Mouse (Mus musculus) testis, adult 2 months (tissue): ENCODE measurements around the gene Nprl3. TPM values are rescaled to one million over a fixed set of nuclear protein-coding genes. Genes with fewer than 3 reads are reported as not detected.
"Not testable (repeated sequence)": the region's sequence is repeated elsewhere in the genome, so short reads cannot be mapped to it uniquely, and the experiment has no call there.

Experiments
- H3K27ac ChIP-seq: fragments of 200-500 bp; 2 replicates; pipeline ENCODE4 v1.5.1; 2012; ENCODE audit warnings: low read depth, low read length; ENCODE audit not compliant: control insufficient read depth, insufficient read depth
- H3K27me3 ChIP-seq: fragments of 200-500 bp; 2 replicates; pipeline ENCODE4 v1.6.1; 2012; ENCODE audit warnings: mild to moderate bottlenecking, low read length, moderate library complexity; ENCODE audit not compliant: control insufficient read depth, insufficient read depth
- H3K36me3 ChIP-seq: fragments of 200-500 bp; 2 replicates; pipeline ENCODE4 v1.6.1; 2012; ENCODE audit warnings: mild to moderate bottlenecking, low read length; ENCODE audit not compliant: control insufficient read depth, insufficient read depth
- H3K4me1 ChIP-seq: fragments of 200-500 bp; 2 replicates; pipeline ENCODE4 v1.6.1; 2012; ENCODE audit warnings: low read length; ENCODE audit not compliant: control insufficient read depth, insufficient read depth
- H3K4me3 ChIP-seq: fragments of 200-500 bp; 2 replicates; pipeline ENCODE4 v1.5.1; 2012; ENCODE audit warnings: low read depth, mild to moderate bottlenecking, low read length, moderate library complexity, mixed read lengths; ENCODE audit not compliant: control insufficient read depth
- CTCF ChIP-seq: fragments of 200-500 bp; IDR thresholded peaks from 2 replicates; pipeline ENCODE4 v1.5.1; 2012; ENCODE audit warnings: low read depth, mild to moderate bottlenecking, inconsistent platforms, low read length, moderate library complexity; ENCODE audit not compliant: control insufficient read depth, insufficient read depth, insufficient replicate concordance
- POLR2A ChIP-seq: fragments of 200-500 bp; IDR thresholded peaks from 2 replicates; pipeline ENCODE4 v1.6.1; 2012; ENCODE audit warnings: low read depth, mild to moderate bottlenecking, inconsistent platforms, low read length, moderate library complexity; ENCODE audit not compliant: control insufficient read depth
- polyA plus RNA-seq: library from polyadenylated mRNA; depleted of rRNA; stranded (reverse); fragments of >200 nt; gene quantifications from 2 replicates; pipeline ENCODE4 v1.2.3, GENCODE M21; 2012

Nprl3 gene
- polyA plus RNA-seq, 1 experiment = 61.4 TPM

DNA sequence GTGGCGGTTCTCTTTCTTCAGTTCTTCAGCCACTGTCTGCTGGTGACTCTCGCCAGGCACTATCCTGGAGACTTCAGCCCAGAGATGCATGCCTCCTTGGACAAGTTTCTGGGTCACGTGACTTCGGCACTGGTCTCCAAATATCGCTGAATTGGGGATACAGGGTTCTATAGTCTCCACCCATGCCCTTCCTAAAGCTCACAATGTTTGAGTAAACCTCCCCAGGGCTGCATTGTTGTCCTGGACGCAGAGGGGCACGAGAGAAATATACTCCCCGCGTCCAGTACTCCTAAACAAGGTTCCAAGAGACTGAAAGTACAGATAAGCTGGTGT, 20.0 kb upstream of the Nprl3 start:
- TF ChIP-seq CTCF (no peak), POLR2A (no peak)

DNA sequence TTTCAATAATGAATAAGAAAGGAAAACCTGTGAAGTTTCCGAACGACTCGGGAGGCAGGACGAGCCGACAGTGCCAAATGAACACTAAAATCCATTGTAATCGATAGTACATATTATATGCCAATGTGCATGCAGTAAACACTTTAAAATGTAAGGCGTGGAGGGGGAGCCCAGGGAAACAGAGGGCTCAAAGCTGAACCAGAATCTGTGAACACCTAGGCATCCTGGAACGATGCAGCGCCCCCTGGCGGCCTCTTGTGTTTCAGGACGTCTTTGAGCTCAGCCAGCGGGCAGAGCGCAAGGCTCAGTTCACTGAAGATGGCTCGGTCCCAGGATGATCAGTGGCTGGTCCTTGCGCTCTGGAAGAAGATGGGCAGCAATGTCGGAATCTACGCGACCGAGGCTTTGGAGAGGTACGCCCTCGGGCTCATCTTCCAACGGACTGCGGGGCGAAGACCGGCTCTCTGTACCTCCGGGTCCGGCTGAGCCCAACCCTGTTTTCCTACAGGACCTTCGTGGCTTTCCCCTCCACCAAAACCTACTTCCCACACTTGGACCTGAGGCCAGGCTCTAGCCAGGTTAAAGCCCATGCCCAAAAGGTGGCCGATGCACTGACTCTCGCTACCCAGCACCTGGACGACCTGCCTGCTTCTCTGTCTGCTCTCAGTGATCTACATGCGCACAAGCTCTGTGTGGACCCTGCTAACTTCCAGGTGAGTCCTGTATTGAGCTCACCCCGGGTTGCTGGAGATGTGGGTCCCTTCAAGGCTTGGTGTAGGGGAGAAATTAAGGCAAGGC, 19.4 kb upstream of the Nprl3 start, which contains the start of gene Hbq1b:
Gene Hbq1b, plus strand, starts transcription at position 271 of the 798 bp plus-strand sequence.
- H3K27me3 ChIP-seq, H3K27ac ChIP-seq, H3K36me3 ChIP-seq, H3K4me1 ChIP-seq: not testable (repeated sequence)
- H3K4me3 ChIP-seq = peak within 1 kb of the TSS; percentile 73
- peak; percentile 62; the same call in 1 of the 2 replicates for TF ChIP-seq CTCF

More for the DNA sequence above, 20.0 kb upstream of the Nprl3 start:
- Histone ChIP-seq H3K27ac (no peak overlapping the region), H3K4me3 (no peak overlapping the region), H3K36me3 (no peaks in the 10 kb centered on the region), H3K27me3 (no peaks in the 10 kb centered on the region), H3K4me1 (no peaks in the 10 kb centered on the region; the same call in 1 of the 2 replicates)

DNA sequence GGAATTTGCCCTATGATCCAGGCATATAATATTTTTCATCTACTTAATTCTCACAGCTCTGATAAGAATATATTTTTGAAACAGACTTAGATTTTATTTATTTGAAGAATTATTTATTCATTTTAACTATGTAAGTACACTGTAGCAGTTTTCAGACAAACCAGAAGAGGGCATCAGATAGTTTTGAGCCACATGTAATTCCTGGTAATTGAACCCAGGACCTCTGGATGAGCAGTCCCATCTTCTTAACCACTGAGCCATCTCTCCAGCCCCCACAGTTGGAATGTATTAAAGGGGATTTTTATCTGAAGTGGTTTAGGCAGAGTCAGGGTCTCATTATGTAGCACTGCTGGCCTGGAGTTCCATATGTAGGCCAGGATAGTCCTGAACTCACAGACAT, 18.4 kb upstream of the Nprl3 start:
- not testable (repeated sequence) for H3K36me3 ChIP-seq, H3K4me3 ChIP-seq, H3K4me1 ChIP-seq, H3K27me3 ChIP-seq, H3K27ac ChIP-seq

DNA sequence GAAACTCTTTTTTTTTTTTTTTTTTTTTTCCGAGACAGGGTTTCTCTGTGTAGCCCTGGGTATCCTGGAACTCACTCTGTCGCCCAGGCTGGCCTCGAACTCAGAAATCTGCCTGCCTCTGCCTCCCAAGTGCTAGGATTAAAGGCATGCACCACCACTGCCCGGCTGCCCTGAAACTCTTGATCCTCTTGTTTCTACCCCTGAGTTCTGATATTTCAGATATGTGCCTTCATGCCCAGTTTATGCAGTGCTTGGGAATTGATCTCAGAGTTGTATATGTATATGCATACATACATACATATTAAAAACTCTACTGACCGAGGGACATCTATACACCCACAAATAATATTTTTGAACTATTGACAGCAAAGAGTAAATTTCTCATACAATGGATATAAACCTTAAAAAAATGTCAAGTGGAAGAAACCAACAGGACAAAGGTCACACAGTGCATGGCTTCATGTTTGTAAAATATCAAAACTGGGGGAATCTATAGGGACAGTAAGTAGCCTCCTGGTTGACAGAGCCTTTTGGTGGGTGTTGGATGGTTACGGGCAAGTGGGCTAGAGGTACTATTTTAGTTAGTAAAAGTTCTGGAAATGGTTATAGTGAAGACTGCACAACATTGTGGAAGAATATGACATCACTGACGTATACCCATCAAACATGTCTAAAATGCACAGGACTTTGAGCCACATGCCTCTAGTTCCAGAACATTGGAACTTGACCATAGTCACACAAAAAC, 17.7 kb upstream of the Nprl3 start:
- TF ChIP-seq CTCF (no peak), POLR2A (no peak)
- H3K4me3 ChIP-seq = no peak overlapping the region
- H3K4me1 ChIP-seq = no peaks in the 10 kb centered on the region; the same call in 1 of the 2 replicates
- no peaks in the 10 kb centered on the region for H3K36me3 ChIP-seq
- no peak overlapping the region for H3K27ac ChIP-seq
- no peaks in the 10 kb centered on the region for H3K27me3 ChIP-seq

DNA sequence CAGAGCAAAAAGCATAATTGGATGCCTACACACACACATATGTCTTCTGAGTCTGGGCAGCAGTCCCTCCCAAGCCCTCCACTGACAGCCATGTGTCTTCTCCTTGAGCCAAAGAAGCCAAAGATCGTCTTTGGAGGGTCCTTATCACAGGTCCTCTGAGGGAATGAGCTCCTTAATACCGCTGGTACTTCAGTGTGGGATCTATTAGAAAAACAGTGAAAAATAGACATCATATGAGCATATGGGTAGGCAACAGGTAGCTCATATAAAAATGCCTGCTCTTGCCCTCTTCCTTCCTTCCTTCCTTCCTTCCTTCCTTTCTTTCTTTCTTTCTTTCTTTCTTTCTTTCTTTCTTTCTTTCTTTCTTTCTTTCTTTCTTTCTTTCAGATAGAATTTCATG, 17.1 kb upstream of the Nprl3 start:
- H3K27ac ChIP-seq = not testable (repeated sequence)

DNA sequence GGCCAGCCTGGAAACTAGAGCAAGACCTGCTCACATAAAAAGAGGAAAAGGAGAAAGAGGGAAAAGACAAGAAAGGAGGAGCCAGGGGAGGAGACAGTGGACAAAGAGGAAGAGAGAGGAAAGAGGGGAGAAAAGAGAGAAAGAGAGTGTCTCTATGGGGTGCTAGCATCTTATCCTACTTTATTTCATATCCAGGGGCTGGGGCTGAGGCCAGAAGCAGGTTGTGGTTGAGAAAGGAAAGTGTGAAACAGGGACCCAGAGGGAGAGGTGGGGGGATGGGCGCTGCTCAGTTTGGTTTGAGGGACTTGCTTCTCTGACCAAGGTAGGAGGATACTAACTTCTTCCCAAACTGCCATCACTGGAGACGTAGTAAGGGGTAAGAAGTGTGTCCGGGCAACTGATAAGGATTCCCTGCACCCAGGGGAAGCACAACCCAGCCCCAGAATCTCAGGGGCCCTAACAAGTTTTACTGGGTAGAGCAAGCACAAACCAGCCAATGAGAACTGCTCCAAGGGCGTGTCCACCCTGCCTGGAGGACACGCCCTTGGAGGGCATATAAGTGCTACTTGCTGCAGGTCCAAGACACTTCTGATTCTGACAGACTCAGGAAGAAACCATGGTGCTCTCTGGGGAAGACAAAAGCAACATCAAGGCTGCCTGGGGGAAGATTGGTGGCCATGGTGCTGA, 15.7 kb upstream of the Nprl3 start, which contains the start of gene Hba-a1:
Gene Hba-a1, plus strand, starts transcription at position 421 of the 687 bp plus-strand sequence.
- not testable (repeated sequence) for H3K4me1 ChIP-seq, H3K27me3 ChIP-seq, H3K4me3 ChIP-seq, H3K27ac ChIP-seq, H3K36me3 ChIP-seq

More for the DNA sequence above, 17.1 kb upstream of the Nprl3 start:
- H3K36me3 ChIP-seq, H3K4me3 ChIP-seq, H3K4me1 ChIP-seq, H3K27me3 ChIP-seq: not testable (repeated sequence)

DNA sequence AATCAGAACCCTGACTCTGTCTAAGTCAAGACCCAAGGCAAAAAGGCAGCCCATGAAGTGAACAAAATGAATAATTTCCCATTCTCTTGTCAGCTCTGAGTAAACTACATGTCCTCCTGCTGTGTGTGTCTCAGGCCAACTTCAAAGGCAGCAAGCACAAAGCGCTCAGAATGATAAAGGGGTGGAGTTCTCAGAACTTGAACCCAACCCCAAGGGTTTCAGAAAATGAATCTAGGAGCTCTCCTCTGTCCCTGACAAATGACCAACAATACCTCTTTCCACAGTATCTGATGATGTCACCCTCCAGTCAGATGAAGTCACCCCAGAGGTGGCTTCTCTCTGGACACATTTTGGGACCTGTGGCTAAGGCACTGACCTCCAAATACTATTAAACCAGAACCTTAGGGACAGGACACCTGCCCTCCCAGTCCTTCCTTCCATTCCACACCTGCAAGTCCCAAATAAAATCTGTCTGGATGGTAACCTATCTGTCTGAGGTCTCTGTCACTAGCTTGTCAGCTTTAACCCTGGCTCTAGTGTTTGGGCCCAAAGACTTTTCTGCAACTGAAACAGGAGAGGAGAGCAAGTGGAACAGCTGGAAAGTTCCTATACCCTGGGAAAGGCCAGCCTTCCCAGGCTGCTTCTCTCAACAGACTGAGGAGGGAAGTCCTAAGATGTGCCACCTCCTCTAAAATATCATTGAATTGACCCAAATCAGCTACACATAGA, 14.1 kb upstream of the Nprl3 start:
- Histone ChIP-seq H3K4me1 (no peaks in the 10 kb centered on the region), H3K36me3 (no peaks in the 10 kb centered on the region), H3K27me3 (no peaks in the 10 kb centered on the region), H3K4me3 (no peak overlapping the region), H3K27ac (no peak overlapping the region)
- TF ChIP-seq POLR2A = no peak
- TF ChIP-seq CTCF = no peak
